Mouse (Mus musculus): ENCODE results near the gene Wdr91. TPM values are rescaled to one million over a fixed set of nuclear protein-coding genes. Genes with fewer than 3 reads are reported as not detected.
A peak's percentile ranks its signal among the peaks of the same experiment; 100 is the strongest.

Gene Wdr91
- polyA plus RNA-seq, 1 experiment from 2014 or later, result 11.8 TPM

DNA sequence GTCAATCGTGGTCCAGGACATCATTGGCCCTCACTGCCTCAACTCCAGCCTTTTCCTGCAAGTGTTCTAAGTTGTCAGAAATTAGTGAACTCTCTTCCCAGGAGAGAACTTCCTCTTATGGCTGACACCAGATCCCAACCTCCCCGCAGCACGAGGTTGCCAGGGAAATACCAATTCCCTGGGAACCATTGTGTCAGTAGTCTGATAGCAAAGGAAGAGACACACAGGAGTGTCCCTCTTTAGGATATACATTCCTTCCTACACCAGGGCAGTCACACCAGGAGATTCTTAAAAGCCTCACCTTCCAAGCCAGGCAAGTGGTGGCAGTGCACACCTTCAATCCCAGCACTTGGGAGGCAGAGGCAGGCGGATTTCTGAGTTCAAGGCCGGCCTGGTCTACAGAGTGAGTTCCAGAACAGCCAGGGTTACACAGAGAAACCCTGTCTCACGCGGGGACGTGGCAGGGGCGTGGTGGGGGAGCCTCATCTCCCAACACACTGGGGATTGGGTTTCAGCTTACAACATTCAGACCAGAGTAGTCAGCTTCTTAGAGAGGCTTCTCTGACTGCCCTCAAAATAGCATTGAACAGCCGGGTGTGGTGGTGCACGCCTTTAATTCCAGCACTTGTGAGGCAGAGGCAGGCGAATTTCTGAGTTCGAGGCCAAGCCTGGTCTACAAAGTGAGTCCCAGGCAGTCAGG is 2.8 kb upstream of the Wdr91 start:
- no peak overlapping the region for H3K4me2 ChIP-seq
- no peak overlapping the region for H3K9ac ChIP-seq
- no peak for ATAC-seq (replicated peaks; ENCODE audit: low FRiP score)
- no peaks in the 10 kb centered on the region for H3K9me3 ChIP-seq (replicated peaks)
- 77% methylated on average over 13 of the region's 13 CpGs for WGBS
- no peaks in the 10 kb centered on the region; the same call in 1 of the 2 replicates for H3K36me3 ChIP-seq
- H3K4me3 ChIP-seq (replicated peaks), result no peak overlapping the region
- H3K27ac ChIP-seq, result no peak overlapping the region
- H3K4me1 ChIP-seq, result peaks cover 11% of the 10 kb centered on the region
- no peaks in the 10 kb centered on the region for H3K27me3 ChIP-seq

DNA sequence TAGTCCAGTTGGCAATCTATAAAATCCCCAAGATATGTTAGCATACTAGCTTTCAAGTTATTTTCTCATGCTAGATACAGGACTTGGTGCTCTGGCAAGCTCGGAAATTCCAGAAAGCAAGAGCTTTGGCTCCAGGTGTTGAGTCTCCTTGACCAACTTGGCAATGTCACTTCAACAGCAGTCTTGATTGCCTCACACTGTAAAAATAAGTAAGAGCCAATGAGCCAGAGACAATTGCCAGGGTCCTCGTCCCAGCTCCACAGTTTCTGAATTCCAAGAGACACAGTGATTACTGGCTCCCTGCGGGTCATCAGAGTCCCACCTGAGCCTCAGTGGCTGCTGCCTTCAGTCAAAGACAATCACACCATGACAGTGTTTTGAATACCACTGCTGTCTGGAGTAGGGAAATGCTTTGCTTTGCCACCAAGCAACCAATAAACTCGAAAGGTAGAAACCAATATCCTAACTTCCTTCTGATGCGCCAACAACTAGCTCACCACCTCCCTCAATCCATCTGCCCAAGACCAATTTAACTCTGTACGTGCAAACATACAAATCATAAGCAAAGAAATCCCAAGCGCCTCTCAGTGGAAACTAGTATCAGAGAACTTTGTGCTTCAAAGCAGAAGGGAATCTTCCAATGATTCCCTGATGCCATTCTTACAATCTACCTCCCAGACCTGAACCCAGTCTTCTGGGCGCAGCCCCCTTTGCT is 888 bp downstream of the Wdr91 start:
- 40% methylated on average over 8 of the region's 8 CpGs for WGBS
- H3K27ac ChIP-seq, result peak overlapping the region; percentile 88; the same call in 1 of the 2 replicates
- H3K4me2 ChIP-seq, result peak overlapping the region; percentile 76
- peaks cover 20% of the 10 kb centered on the region for H3K4me1 ChIP-seq
- H3K4me3 ChIP-seq (replicated peaks), result peak overlapping the region; percentile 78
- peak overlapping the region; percentile 61 for H3K9ac ChIP-seq
- H3K9me3 ChIP-seq (replicated peaks), result no peaks in the 10 kb centered on the region
- no peaks in the 10 kb centered on the region for H3K27me3 ChIP-seq
- H3K36me3 ChIP-seq, result peaks cover 35% of the 10 kb centered on the region
- no peak for ATAC-seq (replicated peaks; ENCODE audit: low FRiP score)

DNA sequence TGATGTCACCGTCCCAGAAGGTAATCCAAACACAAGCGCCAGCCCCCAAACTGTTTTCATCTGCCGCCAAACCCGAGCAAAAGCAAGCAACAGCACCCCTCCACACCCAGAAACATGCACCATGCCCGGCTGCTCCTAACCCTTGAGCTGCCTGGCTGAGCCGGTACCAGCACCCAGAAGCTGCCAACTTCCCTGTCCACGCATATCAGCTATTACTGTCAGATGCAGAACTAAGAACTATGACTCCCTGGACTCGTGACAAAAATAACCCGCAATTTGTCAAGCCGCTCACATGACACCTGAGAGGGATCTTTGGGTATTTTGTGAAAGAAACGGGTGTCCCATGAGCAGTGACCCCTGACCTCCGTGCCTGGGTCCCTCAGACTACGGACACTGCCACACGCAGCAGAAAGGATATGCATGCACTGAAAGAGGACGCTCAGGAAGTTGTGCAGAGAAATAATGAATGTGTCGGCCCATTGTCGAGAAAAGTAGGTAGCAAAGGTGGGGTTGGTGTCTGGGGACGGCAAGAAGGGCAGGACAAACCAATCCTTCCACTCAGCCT is 2.9 kb downstream of the Wdr91 start:
- H3K27ac ChIP-seq, result no peak overlapping the region
- ATAC-seq (replicated peaks; ENCODE audit: low FRiP score), result no peak
- H3K4me3 ChIP-seq (replicated peaks), result no peak overlapping the region
- H3K9ac ChIP-seq, result no peak overlapping the region
- WGBS, result 82% methylated on average over 18 of the region's 18 CpGs
- no peaks in the 10 kb centered on the region for H3K27me3 ChIP-seq
- H3K4me2 ChIP-seq, result no peak overlapping the region
- H3K4me1 ChIP-seq, result peaks cover 34% of the 10 kb centered on the region
- peaks cover 49% of the 10 kb centered on the region for H3K36me3 ChIP-seq
- H3K9me3 ChIP-seq (replicated peaks), result no peaks in the 10 kb centered on the region

DNA sequence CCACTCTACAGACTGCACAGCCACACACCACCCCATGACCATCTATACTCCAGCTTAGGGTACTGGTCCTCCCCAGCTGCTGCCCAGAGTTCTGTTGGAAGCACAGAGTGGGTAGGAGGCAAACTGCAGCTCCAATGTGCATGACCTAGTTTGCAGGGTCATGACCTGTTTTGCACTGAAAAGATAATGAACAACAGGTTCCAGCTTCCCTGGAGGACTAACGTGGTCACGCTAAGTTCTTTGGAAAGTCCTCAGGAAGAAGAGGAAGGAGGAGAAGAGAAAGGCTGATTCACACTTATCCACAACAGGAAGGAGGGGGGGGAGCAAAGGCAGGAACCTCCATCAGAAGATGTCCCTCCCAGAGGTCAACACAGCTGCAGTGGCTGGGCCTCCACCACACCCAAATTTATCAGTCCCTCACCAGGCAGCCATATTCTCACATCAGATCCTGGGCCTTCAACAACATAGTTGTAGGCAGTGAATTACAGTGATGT is 3.5 kb downstream of the Wdr91 start:
- no peak for ATAC-seq (replicated peaks; ENCODE audit: low FRiP score)

DNA sequence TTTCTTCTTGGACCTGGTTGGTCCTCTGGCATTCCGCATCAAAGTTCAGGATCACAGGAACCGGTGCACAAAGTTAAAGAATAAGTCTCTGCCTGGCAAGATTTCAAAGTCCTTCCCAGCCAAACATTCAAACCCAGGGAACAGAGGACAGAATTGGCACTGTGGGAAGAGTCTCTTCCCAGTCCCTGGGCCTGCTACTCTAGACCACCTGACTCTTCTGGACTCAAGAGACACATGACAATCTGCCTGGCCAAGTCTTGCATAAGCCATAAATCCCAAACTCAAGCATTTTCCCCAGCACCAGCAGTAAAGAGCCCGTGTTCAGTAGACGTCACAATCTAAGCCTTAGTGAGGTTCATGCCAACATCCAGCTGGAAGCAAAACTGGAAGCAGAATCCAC is 4.0 kb downstream of the Wdr91 start:
- Histone ChIP-seq H3K27me3 (no peaks in the 10 kb centered on the region), H3K4me1 (peaks cover 37% of the 10 kb centered on the region), H3K4me3 (replicated peaks) (no peak overlapping the region), H3K9ac (no peak overlapping the region), H3K9me3 (replicated peaks) (no peaks in the 10 kb centered on the region), H3K27ac (no peak overlapping the region), H3K36me3 (peaks cover 60% of the 10 kb centered on the region), H3K4me2 (no peak overlapping the region)
- WGBS, result 86% methylated on average over 4 of the region's 4 CpGs
- no peak for ATAC-seq (replicated peaks; ENCODE audit: low FRiP score)

More for the DNA sequence above, 3.5 kb downstream of the Wdr91 start:
- H3K4me2 ChIP-seq, result no peak overlapping the region
- H3K27me3 ChIP-seq, result no peaks in the 10 kb centered on the region
- H3K36me3 ChIP-seq, result peaks cover 55% of the 10 kb centered on the region
- 74% methylated on average over 2 of the region's 2 CpGs for WGBS
- H3K27ac ChIP-seq, result no peak overlapping the region
- no peaks in the 10 kb centered on the region for H3K9me3 ChIP-seq (replicated peaks)
- H3K9ac ChIP-seq, result no peak overlapping the region
- no peak overlapping the region for H3K4me3 ChIP-seq (replicated peaks)
- peaks cover 37% of the 10 kb centered on the region for H3K4me1 ChIP-seq

DNA sequence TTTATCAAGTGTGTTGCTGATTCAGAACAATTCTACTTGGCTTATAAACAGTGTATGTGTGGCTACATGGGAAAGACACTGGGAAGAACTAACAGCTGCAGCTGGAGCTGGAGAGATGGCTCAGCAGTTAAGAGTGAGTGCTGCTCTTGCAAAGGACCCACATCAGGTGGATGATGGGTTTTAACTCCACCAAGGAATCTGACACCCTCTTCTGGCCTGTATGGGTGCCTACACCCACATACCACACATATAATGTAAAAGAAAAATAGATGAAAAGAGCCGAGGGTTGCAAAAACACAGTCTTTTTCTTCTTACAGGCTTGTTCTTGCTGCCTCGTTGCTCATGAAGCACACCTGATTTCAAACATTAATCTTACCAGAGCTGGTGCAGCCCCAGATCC is 4.6 kb downstream of the Wdr91 start:
- Histone ChIP-seq H3K4me1 (peaks cover 37% of the 10 kb centered on the region), H3K4me3 (replicated peaks) (no peak overlapping the region), H3K9me3 (replicated peaks) (no peaks in the 10 kb centered on the region), H3K27ac (no peak overlapping the region), H3K27me3 (no peaks in the 10 kb centered on the region), H3K9ac (no peak overlapping the region), H3K4me2 (no peak overlapping the region), H3K36me3 (peaks cover 65% of the 10 kb centered on the region)
- 78% methylated on average over 2 of the region's 2 CpGs for WGBS
- no peak for ATAC-seq (replicated peaks; ENCODE audit: low FRiP score)

DNA sequence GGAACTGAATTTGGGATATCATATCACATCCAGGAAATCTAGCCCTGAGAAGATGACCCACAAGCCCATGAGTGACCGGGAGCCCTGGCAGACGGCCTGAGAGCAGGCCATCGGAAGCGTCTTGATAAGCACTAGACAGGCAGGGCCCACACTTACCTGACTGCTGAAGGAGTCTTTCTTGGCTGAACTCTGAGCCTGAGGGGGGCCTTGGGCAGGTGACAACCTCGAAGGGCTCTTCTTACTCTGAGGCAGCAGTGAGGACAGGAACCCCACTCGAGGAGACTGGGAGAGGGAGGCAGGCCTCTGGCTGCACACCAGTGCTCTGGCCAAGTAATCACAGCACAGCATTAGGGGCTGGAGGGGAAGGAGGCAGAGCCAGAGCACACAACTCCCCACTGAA is 6.3 kb downstream of the Wdr91 start:
- WGBS, result 69% methylated on average over 6 of the region's 6 CpGs
- peaks cover 82% of the 10 kb centered on the region for H3K36me3 ChIP-seq
- H3K27ac ChIP-seq, result 0 out of 2 replicates have a peak overlapping the region, but pooled peaks have one; percentile 41
- no peak for ATAC-seq (replicated peaks; ENCODE audit: low FRiP score)
- no peaks in the 10 kb centered on the region for H3K9me3 ChIP-seq (replicated peaks)
- H3K4me2 ChIP-seq, result no peak overlapping the region
- H3K27me3 ChIP-seq, result no peaks in the 10 kb centered on the region
- H3K4me1 ChIP-seq, result peaks cover 29% of the 10 kb centered on the region
- H3K4me3 ChIP-seq (replicated peaks), result no peak overlapping the region
- H3K9ac ChIP-seq, result no peak overlapping the region

DNA sequence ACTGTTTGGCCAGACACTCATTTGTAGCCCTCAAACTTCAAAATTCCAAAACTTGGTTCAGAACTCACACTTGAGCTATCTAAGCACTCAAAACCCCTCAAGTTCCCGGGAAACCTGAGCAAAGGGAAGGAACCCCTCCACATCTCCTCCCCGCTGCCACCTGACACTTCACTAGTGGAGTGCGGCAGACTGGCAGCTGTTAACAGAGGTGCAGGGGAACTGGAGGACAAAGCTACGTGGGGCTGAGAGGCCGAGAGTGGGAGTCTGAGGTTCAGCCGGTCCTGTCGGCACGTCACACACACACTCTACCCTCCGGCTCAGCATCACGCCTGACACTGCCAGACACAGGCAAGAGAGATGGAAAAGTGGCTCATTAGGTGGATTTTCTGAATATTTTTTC is 6.8 kb downstream of the Wdr91 start:
- ATAC-seq (replicated peaks; ENCODE audit: low FRiP score), result no peak
- WGBS, result 49% methylated on average over 10 of the region's 10 CpGs
- peak overlapping the region; percentile 41; the same call in 1 of the 2 replicates for H3K27ac ChIP-seq

DNA sequence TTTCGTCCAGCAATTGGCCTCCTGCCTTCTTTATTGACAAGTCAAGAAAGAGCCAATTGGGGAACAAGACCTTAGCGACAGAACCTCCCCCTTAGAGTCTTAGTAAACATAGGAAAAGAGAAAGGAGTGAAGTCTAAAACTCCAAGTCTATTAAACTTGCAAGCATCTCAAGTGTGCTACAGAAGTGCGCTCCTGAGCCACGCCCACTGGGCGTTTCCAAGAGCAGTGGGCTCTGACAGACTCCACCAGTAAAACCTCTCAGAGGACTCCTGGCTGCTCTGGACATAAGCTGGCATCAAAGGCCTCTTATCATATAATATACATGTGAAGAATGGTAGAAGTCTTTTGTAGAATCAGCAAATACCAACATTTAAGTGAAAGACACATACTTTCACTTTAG is 7.2 kb downstream of the Wdr91 start:
- Histone ChIP-seq H3K4me1 (peaks cover 26% of the 10 kb centered on the region), H3K9me3 (replicated peaks) (no peaks in the 10 kb centered on the region), H3K4me2 (no peak overlapping the region), H3K36me3 (peaks cover 88% of the 10 kb centered on the region), H3K9ac (no peak overlapping the region), H3K27me3 (no peaks in the 10 kb centered on the region), H3K27ac (no peak overlapping the region), H3K4me3 (replicated peaks) (no peak overlapping the region)
- no peak for ATAC-seq (replicated peaks; ENCODE audit: low FRiP score)
- whole genome bisulfite sequencing, result 76% methylated on average over 5 of the region's 5 CpGs

More for the DNA sequence above, 6.8 kb downstream of the Wdr91 start:
- H3K4me3 ChIP-seq (replicated peaks), result no peak overlapping the region
- peaks cover 87% of the 10 kb centered on the region for H3K36me3 ChIP-seq
- H3K9me3 ChIP-seq (replicated peaks), result no peaks in the 10 kb centered on the region
- H3K4me1 ChIP-seq, result peaks cover 26% of the 10 kb centered on the region
- no peaks in the 10 kb centered on the region for H3K27me3 ChIP-seq
- no peak overlapping the region for H3K4me2 ChIP-seq
- no peak overlapping the region for H3K9ac ChIP-seq

DNA sequence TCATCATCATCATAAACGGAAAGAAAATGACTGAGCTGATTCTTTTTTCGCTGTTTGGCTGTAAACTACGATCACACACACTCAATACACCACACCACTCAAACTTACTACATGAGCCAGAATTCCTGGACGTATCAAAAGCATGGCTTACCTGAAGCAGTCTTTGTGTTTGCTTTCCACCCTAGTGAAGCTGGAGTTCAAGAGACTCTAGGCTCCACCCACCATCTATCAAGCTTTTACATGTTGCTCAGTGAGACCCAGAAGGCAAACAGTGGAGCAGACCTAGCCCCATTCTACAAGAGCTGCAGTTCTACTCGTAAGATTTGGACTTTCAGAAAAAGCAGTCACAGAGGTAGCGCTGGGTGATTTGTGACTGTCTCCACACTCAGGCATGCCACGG is 8.1 kb downstream of the Wdr91 start:
- Histone ChIP-seq H3K4me1 (peaks cover 25% of the 10 kb centered on the region), H3K27ac (no peak overlapping the region), H3K4me3 (replicated peaks) (no peak overlapping the region), H3K9me3 (replicated peaks) (no peaks in the 10 kb centered on the region), H3K9ac (no peak overlapping the region), H3K4me2 (no peak overlapping the region), H3K36me3 (peaks cover 90% of the 10 kb centered on the region), H3K27me3 (no peaks in the 10 kb centered on the region)
- 76% methylated on average over 7 of the region's 7 CpGs for WGBS
- ATAC-seq (replicated peaks; ENCODE audit: low FRiP score), result no peak

DNA sequence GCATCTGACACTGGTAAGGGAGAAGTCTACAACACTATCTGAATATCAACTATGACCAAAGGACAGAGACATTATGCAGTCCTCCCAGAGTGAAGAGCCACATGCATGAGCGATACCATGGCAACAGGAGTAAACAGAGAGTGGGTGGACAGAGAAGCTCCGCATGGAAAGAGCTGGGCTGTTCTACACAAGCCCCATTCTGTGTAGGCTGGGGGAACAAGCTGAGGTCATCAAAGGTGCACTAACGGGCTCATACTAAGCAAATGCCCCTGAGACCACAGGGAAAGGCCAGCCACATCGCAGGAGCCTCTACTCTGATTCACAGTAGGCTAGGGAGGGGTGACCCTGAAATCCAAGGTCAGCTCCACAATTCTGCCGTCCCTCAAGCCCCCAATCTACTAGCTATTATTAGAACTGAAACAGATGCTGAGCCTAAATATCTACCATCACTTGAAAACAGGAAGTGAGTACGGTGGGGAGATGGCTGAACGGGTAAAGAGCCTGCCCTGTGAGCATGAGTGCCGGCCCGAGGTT is 8.7 kb downstream of the Wdr91 start:
- H3K9ac ChIP-seq, result no peak overlapping the region
- no peak overlapping the region for H3K27ac ChIP-seq
- H3K36me3 ChIP-seq, result peaks cover 90% of the 10 kb centered on the region
- ATAC-seq (replicated peaks; ENCODE audit: low FRiP score), result no peak; the same call in 1 of the 2 replicates
- 69% methylated on average over 9 of the region's 9 CpGs for WGBS
- H3K4me1 ChIP-seq, result peaks cover 22% of the 10 kb centered on the region
- no peak overlapping the region for H3K4me2 ChIP-seq
- no peaks in the 10 kb centered on the region for H3K9me3 ChIP-seq (replicated peaks)
- H3K27me3 ChIP-seq, result no peaks in the 10 kb centered on the region
- no peak overlapping the region for H3K4me3 ChIP-seq (replicated peaks)

DNA sequence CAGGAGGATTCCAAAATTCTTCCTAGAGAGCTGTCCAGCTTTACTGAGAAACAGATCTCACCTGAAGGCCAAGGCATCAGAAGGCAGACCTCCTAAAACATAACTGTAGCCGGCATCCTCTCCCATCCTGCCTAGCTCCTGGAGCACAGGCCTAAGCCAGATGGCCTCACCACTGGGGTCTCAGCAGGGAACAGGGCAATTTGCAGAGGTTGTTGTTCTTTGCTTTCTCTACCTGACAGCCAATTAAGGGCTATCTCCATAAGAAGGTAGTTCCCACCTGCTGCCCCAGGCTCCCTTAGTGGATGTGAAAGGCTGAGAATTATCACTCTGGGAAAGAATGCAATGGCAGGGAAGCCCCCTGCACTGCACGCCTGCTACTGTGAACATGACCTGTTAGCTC is 9.7 kb downstream of the Wdr91 start:
- Histone ChIP-seq H3K36me3 (peaks cover 82% of the 10 kb centered on the region), H3K9ac (no peak overlapping the region), H3K4me1 (peaks cover 17% of the 10 kb centered on the region), H3K27ac (no peak overlapping the region), H3K27me3 (no peaks in the 10 kb centered on the region), H3K9me3 (replicated peaks) (no peaks in the 10 kb centered on the region), H3K4me3 (replicated peaks) (no peak overlapping the region), H3K4me2 (no peak overlapping the region)
- no peak for ATAC-seq (replicated peaks; ENCODE audit: low FRiP score)
- 74% methylated on average over 2 of the region's 2 CpGs for WGBS

All from kidney, embryonic 15.5 days (tissue).